Mouse (Mus musculus) kidney, adult 2 months (tissue): ENCODE data around the gene Aldh3a2. TPM values are rescaled to one million over a fixed set of nuclear protein-coding genes. Genes with fewer than 3 reads are reported as not detected.
A peak's percentile ranks its signal among the peaks of the same experiment; 100 is the strongest.
"Not testable (repeated sequence)": the region's sequence is repeated elsewhere in the genome, so short reads cannot be mapped to it uniquely, and the experiment has no call there.

ENCODE experiments used
- DNase-seq: peaks from one replicate; pipeline ENCODE4 v3.0.0; 2021
- H3K27ac ChIP-seq: fragments of 200-500 bp; 2 replicates; pipeline ENCODE4 v1.5.1; 2012; ENCODE audit warnings: low read depth, low read length, control low read depth, inconsistent platforms; ENCODE audit not compliant: insufficient read depth
- H3K27me3 ChIP-seq: fragments of 200-500 bp; replicated peaks from 2 replicates; pipeline ENCODE4 v1.6.1; 2012; ENCODE audit warnings: mild to moderate bottlenecking, moderate library complexity, low read length, inconsistent platforms; ENCODE audit not compliant: control insufficient read depth, insufficient read depth
- H3K36me3 ChIP-seq: fragments of 200-500 bp; 2 replicates; pipeline ENCODE4 v1.6.1; 2012; ENCODE audit warnings: mild to moderate bottlenecking, moderate library complexity, low read length, inconsistent platforms; ENCODE audit not compliant: control insufficient read depth, insufficient read depth
- H3K4me1 ChIP-seq: fragments of 200-500 bp; 2 replicates; pipeline ENCODE4 v1.6.1; 2011; ENCODE audit warnings: low read length; ENCODE audit not compliant: control insufficient read depth, insufficient read depth
- H3K4me3 ChIP-seq: fragments of 200-500 bp; 2 replicates; pipeline ENCODE4 v1.5.1; 2011; ENCODE audit warnings: mild to moderate bottlenecking, low read depth, low read length, control low read depth; ENCODE audit not compliant: insufficient read depth
- CTCF ChIP-seq: fragments of 200-500 bp; conservative IDR thresholded peaks from 2 replicates; pipeline ENCODE4 v1.5.1; 2011; ENCODE audit warnings: low read depth, mild to moderate bottlenecking, control low read depth, low read length, moderate library complexity, mixed read lengths; ENCODE audit not compliant: insufficient read depth, insufficient read length
- POLR2A ChIP-seq: fragments of 200-500 bp; IDR thresholded peaks from one replicate; pipeline ENCODE4 v1.6.1; 2011; ENCODE audit warnings: low read depth, low read length, control low read depth
- WGBS: fragments of 180-500 bp; shearing (Covaris S2); methylation state at CpG from one replicate; pipeline ENCODE4 v1.1.7; 2018; 5-methylcytosine and 5-hydroxymethylcytosine counted together
- polyA plus RNA-seq: library from polyadenylated mRNA; depleted of rRNA; stranded (reverse); fragments of >200 nt; gene quantifications from 2 replicates; pipeline ENCODE4 v1.2.3, GENCODE M21; 2012; rRNA removed

The Aldh3a2 gene
- polyA plus RNA-seq, 1 experiment = 106 TPM

DNA sequence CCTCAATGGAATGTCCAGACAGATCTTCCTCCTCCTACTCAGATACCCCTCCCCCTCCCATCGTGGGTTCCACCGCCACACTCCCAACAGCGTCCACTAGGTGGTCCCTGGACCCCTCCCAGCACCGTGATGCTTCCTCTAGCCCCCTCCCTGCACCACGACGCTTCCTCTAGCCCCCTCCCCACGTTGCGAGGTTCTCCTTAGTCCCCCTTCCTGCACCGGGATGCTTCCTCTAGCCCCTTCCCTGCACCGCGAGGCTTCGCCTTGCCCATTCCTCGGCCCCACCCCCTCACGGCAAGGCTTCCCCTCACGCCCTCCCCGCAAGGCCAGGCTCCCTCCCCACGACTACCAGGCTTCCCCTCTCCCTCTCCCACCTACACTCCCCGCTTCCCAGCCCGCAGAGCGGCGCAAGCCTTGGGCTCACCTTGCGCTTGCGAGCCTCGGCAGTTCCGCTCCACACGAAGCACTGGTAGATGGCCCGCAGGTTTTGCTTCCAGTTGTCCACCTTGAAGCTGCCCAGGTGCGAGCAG, 92.9 kb downstream of the Aldh3a2 start:
- no peak for DNase-seq
- H3K27ac ChIP-seq = peak overlapping the region; percentile 85
- WGBS = 0% methylated on average over 28 of the region's 28 CpGs
- no peaks in the 10 kb centered on the region for H3K27me3 ChIP-seq
- no peaks in the 10 kb centered on the region for H3K36me3 ChIP-seq
- no peaks in the 10 kb centered on the region for H3K4me1 ChIP-seq
- H3K4me3 ChIP-seq = peak overlapping the region; percentile 96
- no peak; the same call in 1 of the 2 replicates for TF ChIP-seq CTCF
- no peak for TF ChIP-seq POLR2A

- not testable (repeated sequence) for H3K36me3 ChIP-seq, H3K27ac ChIP-seq, H3K4me1 ChIP-seq, DNase-seq, H3K4me3 ChIP-seq, H3K27me3 ChIP-seq
- WGBS = 38% methylated on average over 15 of the region's 15 CpGs
Measured at GRCm38 (mm10) chr11:61173477-61173876, 93.8 kb downstream of the Aldh3a2 start.

Other genes starting within 250 kb of the Aldh3a2 start
- 4.6 and 5.7 TPM in 2 replicates for gene Kcnj12, start 244.9 kb downstream of the Aldh3a2 start, polyA plus RNA-seq
- 1.5 and 7.4 TPM in 2 replicates for gene Tnfrsf13b, start 140.7 kb downstream of the Aldh3a2 start, polyA plus RNA-seq
- gene Usp22, start 92.4 kb downstream of the Aldh3a2 start, polyA plus RNA-seq = 29.2 and 31.1 TPM in 2 replicates
- gene Aldh3a1, start 59.9 kb downstream of the Aldh3a2 start, polyA plus RNA-seq = 1.1 and 1.3 TPM in 2 replicates
- 0.11 and 1.5 TPM in 2 replicates for gene Slc47a2, start 75.4 kb upstream of the Aldh3a2 start, polyA plus RNA-seq
- 395 and 444 TPM in 2 replicates for gene Slc47a1, start 110.9 kb upstream of the Aldh3a2 start, polyA plus RNA-seq
- 0.08 and 0.10 TPM in 2 replicates for gene Rnf112, start 186.7 kb upstream of the Aldh3a2 start, polyA plus RNA-seq
- 12.0 and 21.3 TPM in 2 replicates for gene Mfap4, start 218.0 kb upstream of the Aldh3a2 start, polyA plus RNA-seq
- 13.8 and 15.4 TPM in 2 replicates for gene Mapk7, start 226.9 kb upstream of the Aldh3a2 start, polyA plus RNA-seq
- gene B9d1, start 237.7 kb upstream of the Aldh3a2 start, polyA plus RNA-seq = 42.7 and 43.3 TPM in 2 replicates